Mouse (Mus musculus): ENCODE measurements around the gene Ccn1. TPM values are rescaled to one million over a fixed set of nuclear protein-coding genes. Genes with fewer than 3 reads are reported as not detected.
A peak's percentile ranks its signal among the peaks of the same experiment; 100 is the strongest.

The Ccn1 gene
- polyA plus RNA-seq, 1 experiment from 2014 or later, result 7.1 TPM

- Histone ChIP-seq H3K27me3 (no peaks in the 10 kb centered on the region), H3K9ac (no peak overlapping the region), H3K4me3 (no peak overlapping the region), H3K27ac (replicated peaks) (no peak overlapping the region), H3K9me3 (no peaks in the 10 kb centered on the region), H3K4me2 (no peak overlapping the region), H3K36me3 (no peaks in the 10 kb centered on the region), H3K4me1 (replicated peaks) (0 out of 2 replicates have a peak, but pooled peaks cover 4% of the 10 kb centered on the region)
- 46% methylated on average over 5 of the region's 5 CpGs for WGBS
- no peak for ATAC-seq (ENCODE audit: low FRiP score, low read depth)
These were observed 21.1 kb downstream of the Ccn1 start for GRCm38 (mm10) chr3:145628643-145629042.

- Histone ChIP-seq H3K27me3 (no peaks in the 10 kb centered on the region), H3K4me3 (no peak overlapping the region), H3K27ac (replicated peaks) (no peak overlapping the region), H3K4me2 (no peak overlapping the region), H3K4me1 (replicated peaks) (0 out of 2 replicates have a peak, but pooled peaks cover 9% of the 10 kb centered on the region), H3K9me3 (no peaks in the 10 kb centered on the region), H3K36me3 (no peaks in the 10 kb centered on the region), H3K9ac (no peak overlapping the region)
- WGBS, result 73% methylated on average over 3 of the region's 3 CpGs
- no peak for ATAC-seq (ENCODE audit: low FRiP score, low read depth)
These were observed 22.0 kb downstream of the Ccn1 start for GRCm38 (mm10) chr3:145627830-145628229.

GRCm38 (mm10) chr3:145626063-145626462 is 23.7 kb downstream of the Ccn1 start:
- no peak for ATAC-seq (ENCODE audit: low FRiP score, low read depth)
- Histone ChIP-seq H3K4me3 (no peak overlapping the region), H3K4me1 (replicated peaks) (0 out of 2 replicates have a peak, but pooled peaks cover 9% of the 10 kb centered on the region), H3K4me2 (no peak overlapping the region), H3K27me3 (no peaks in the 10 kb centered on the region), H3K27ac (replicated peaks) (no peak overlapping the region), H3K36me3 (no peaks in the 10 kb centered on the region), H3K9ac (no peak overlapping the region), H3K9me3 (no peaks in the 10 kb centered on the region)
- WGBS, result 96% methylated on average over 1 of the region's 1 CpGs

GRCm38 (mm10) chr3:145625546-145625945 is 24.2 kb downstream of the Ccn1 start:
- Histone ChIP-seq H3K4me3 (no peak overlapping the region), H3K4me2 (no peak overlapping the region), H3K36me3 (no peaks in the 10 kb centered on the region), H3K4me1 (replicated peaks) (0 out of 2 replicates have a peak, but pooled peaks cover 9% of the 10 kb centered on the region), H3K9ac (no peak overlapping the region), H3K27ac (replicated peaks) (no peak overlapping the region), H3K9me3 (no peaks in the 10 kb centered on the region), H3K27me3 (no peaks in the 10 kb centered on the region)
- 81% methylated on average over 9 of the region's 9 CpGs for WGBS
- no peak for ATAC-seq (ENCODE audit: low FRiP score, low read depth)

- Histone ChIP-seq H3K9me3 (no peaks in the 10 kb centered on the region), H3K27ac (replicated peaks) (no peak overlapping the region), H3K4me1 (replicated peaks) (0 out of 2 replicates have a peak, but pooled peaks cover 9% of the 10 kb centered on the region), H3K4me2 (no peak overlapping the region), H3K27me3 (no peaks in the 10 kb centered on the region), H3K4me3 (no peak overlapping the region), H3K36me3 (no peaks in the 10 kb centered on the region), H3K9ac (no peak overlapping the region)
- 64% methylated on average over 4 of the region's 4 CpGs for WGBS
- no peak for ATAC-seq (ENCODE audit: low FRiP score, low read depth)
These were observed 25.0 kb downstream of the Ccn1 start for GRCm38 (mm10) chr3:145624786-145625185.

GRCm38 (mm10) chr3:145623047-145623446 is 26.7 kb downstream of the Ccn1 start:
- Histone ChIP-seq H3K4me1 (replicated peaks) (0 out of 2 replicates have a peak, but pooled peaks cover 9% of the 10 kb centered on the region), H3K27me3 (no peaks in the 10 kb centered on the region), H3K4me3 (no peak overlapping the region), H3K36me3 (no peaks in the 10 kb centered on the region), H3K9ac (no peak overlapping the region), H3K27ac (replicated peaks) (no peak overlapping the region), H3K4me2 (no peak overlapping the region), H3K9me3 (no peaks in the 10 kb centered on the region)
- ATAC-seq (ENCODE audit: low FRiP score, low read depth), result peak; percentile 78
- WGBS, result 42% methylated on average over 12 of the region's 12 CpGs

GRCm38 (mm10) chr3:145621209-145621608 is 28.6 kb downstream of the Ccn1 start:
- 93% methylated on average over 4 of the region's 4 CpGs for WGBS

GRCm38 (mm10) chr3:145619621-145620365 is 30.0 kb downstream of the Ccn1 start:
- Histone ChIP-seq H3K27me3 (no peaks in the 10 kb centered on the region), H3K36me3 (no peaks in the 10 kb centered on the region), H3K9me3 (no peaks in the 10 kb centered on the region), H3K4me1 (replicated peaks) (peaks cover 11% of the 10 kb centered on the region; the same call in 1 of the 2 replicates), H3K4me3 (no peak overlapping the region), H3K9ac (no peak overlapping the region), H3K4me2 (no peak overlapping the region), H3K27ac (replicated peaks) (no peak overlapping the region)
- ATAC-seq (ENCODE audit: low FRiP score, low read depth), result no peak
- WGBS, result 92% methylated on average over 17 of the region's 17 CpGs

More at GRCm38 (mm10) chr3:145621209-145621608, 28.6 kb downstream of the Ccn1 start:
- H3K27ac ChIP-seq (replicated peaks), result no peak overlapping the region
- no peak overlapping the region for H3K4me2 ChIP-seq
- no peak overlapping the region for H3K9ac ChIP-seq
- H3K36me3 ChIP-seq, result no peaks in the 10 kb centered on the region
- H3K4me3 ChIP-seq, result no peak overlapping the region
- ATAC-seq (ENCODE audit: low FRiP score, low read depth), result no peak
- H3K4me1 ChIP-seq (replicated peaks), result 0 out of 2 replicates have a peak, but pooled peaks cover 9% of the 10 kb centered on the region
- no peaks in the 10 kb centered on the region for H3K27me3 ChIP-seq
- H3K9me3 ChIP-seq, result no peaks in the 10 kb centered on the region

GRCm38 (mm10) chr3:145618299-145618698 is 31.5 kb downstream of the Ccn1 start:
- Histone ChIP-seq H3K27me3 (no peaks in the 10 kb centered on the region), H3K4me2 (no peak overlapping the region), H3K9me3 (no peaks in the 10 kb centered on the region), H3K4me1 (replicated peaks) (peaks cover 15% of the 10 kb centered on the region), H3K27ac (replicated peaks) (no peak overlapping the region), H3K4me3 (no peak overlapping the region), H3K9ac (no peak overlapping the region), H3K36me3 (no peaks in the 10 kb centered on the region)
- ATAC-seq (ENCODE audit: low FRiP score, low read depth), result no peak
- WGBS, result 75% methylated on average over 9 of the region's 9 CpGs

- no peak overlapping the region for H3K9ac ChIP-seq
- no peak overlapping the region for H3K4me2 ChIP-seq
- H3K4me1 ChIP-seq (replicated peaks), result peaks cover 12% of the 10 kb centered on the region
- no peaks in the 10 kb centered on the region for H3K27me3 ChIP-seq
- H3K4me3 ChIP-seq, result no peak overlapping the region
- ATAC-seq (ENCODE audit: low FRiP score, low read depth), result peak; percentile 40; the same call in 1 of the 2 replicates
- H3K36me3 ChIP-seq, result no peaks in the 10 kb centered on the region
- H3K9me3 ChIP-seq, result no peaks in the 10 kb centered on the region
- H3K27ac ChIP-seq (replicated peaks), result peak overlapping the region; percentile 26; the same call in 1 of the 2 replicates
- WGBS, result 17% methylated on average over 17 of the region's 17 CpGs
These were observed 35.2 kb downstream of the Ccn1 start for GRCm38 (mm10) chr3:145614362-145615115.

GRCm38 (mm10) chr3:145613234-145613633 is 36.5 kb downstream of the Ccn1 start:
- Histone ChIP-seq H3K9me3 (no peaks in the 10 kb centered on the region), H3K4me3 (no peak overlapping the region), H3K4me2 (no peak overlapping the region), H3K27me3 (no peaks in the 10 kb centered on the region), H3K9ac (no peak overlapping the region), H3K4me1 (replicated peaks) (peaks cover 12% of the 10 kb centered on the region), H3K27ac (replicated peaks) (no peak overlapping the region), H3K36me3 (no peaks in the 10 kb centered on the region)
- ATAC-seq (ENCODE audit: low FRiP score, low read depth), result no peak
- 79% methylated on average over 4 of the region's 4 CpGs for WGBS

GRCm38 (mm10) chr3:145612662-145613061 is 37.1 kb downstream of the Ccn1 start:
- Histone ChIP-seq H3K9ac (no peak overlapping the region), H3K4me1 (replicated peaks) (peaks cover 12% of the 10 kb centered on the region), H3K4me3 (no peak overlapping the region), H3K9me3 (no peaks in the 10 kb centered on the region), H3K27me3 (no peaks in the 10 kb centered on the region), H3K36me3 (no peaks in the 10 kb centered on the region), H3K4me2 (no peak overlapping the region), H3K27ac (replicated peaks) (no peak overlapping the region)
- WGBS, result 18% methylated on average over 4 of the region's 4 CpGs
- no peak for ATAC-seq (ENCODE audit: low FRiP score, low read depth)
